Mouse (Mus musculus): ENCODE data around the gene Slc25a40. TPM values are rescaled to one million over a fixed set of nuclear protein-coding genes. Genes with fewer than 3 reads are reported as not detected.

The Slc25a40 gene
- polyA plus RNA-seq, 1 experiment from 2014 or later: 9.7 TPM

DNA sequence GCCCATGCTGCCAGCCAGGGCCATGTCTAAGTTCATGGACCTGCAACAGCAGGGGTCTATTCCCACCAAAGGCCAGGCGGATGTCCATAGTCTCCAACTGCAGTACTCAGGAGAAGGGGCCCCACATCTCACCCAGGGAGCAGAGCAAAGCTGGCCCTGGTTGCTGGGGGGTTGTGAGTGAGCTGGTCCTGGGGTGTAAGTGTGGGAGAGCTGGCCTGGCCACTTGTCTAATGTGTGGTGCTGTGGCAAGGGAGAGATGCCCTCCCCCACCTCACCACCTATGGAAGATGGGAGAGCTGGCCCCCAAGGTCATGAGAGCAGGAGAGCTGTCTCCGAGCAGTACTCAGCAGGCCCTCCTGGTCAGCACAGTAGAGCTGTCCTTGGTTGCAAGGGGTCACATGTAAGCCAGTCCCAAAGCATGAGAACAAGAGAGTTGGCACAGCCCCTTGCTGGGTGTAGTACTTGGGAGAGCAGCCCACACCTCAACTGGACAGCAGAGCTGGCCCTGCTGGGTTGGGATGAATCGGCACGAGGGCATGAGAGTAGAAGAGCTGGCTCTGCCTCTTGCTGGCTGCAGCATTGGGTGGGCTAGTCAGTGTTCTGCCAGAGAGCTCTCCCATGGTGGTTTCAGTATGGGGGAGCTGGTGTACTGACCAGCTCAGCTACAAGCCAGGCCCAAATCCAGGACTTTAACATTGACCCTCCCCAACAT is 65.5 kb downstream of the Slc25a40 start:
- H3K4me2 ChIP-seq (ENCODE audit: low read length): no peak overlapping the region
- H3K9me3 ChIP-seq (ENCODE audit: control insufficient read depth, low read length): no peaks in the 10 kb centered on the region
- H3K4me1 ChIP-seq (replicated peaks; ENCODE audit: control insufficient read depth, insufficient read depth, low read length): peaks cover 6% of the 10 kb centered on the region
- no peak overlapping the region for H3K9ac ChIP-seq (replicated peaks; ENCODE audit: low read depth, low read length)
- H3K27me3 ChIP-seq (replicated peaks; ENCODE audit: control insufficient read depth, insufficient read depth, low read length): no peaks in the 10 kb centered on the region
- peak; percentile 51 for ATAC-seq
- 42% methylated on average over 4 of the region's 4 CpGs for WGBS
- H3K27ac ChIP-seq (ENCODE audit: low read length): peak overlapping the region; percentile 10; the same call in 1 of the 2 replicates
- no peak overlapping the region for H3K4me3 ChIP-seq (replicated peaks; ENCODE audit: low read length)
- H3K36me3 ChIP-seq (ENCODE audit: control insufficient read depth, insufficient read depth): no peaks in the 10 kb centered on the region

DNA sequence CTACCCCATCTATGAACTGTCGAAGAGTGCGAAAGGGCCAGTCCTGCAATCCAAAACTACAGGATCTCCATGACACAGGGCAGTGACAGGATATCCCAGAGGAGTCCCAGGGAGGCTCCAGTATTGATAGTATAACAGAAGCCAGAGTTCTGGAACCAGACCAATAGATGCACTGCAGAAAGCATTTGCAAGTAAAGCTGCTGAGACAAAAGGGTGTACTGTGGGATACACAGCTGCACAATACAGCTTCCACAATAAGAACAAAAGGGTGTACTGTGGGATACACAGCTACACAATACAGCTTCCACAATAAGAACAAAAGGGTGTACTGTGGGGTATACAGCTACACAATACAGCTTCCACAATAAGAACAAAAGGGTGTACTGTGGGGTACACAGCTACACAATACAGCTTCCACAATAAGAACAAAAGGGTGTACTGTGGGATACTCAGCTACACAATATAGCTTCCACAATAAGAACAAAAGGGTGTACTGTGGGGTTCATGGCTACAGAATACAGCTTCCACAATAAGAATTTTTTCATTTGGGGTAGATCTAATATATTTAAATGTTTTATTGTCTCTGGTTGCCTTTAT is 66.1 kb downstream of the Slc25a40 start:
- H3K27me3 ChIP-seq (replicated peaks; ENCODE audit: control insufficient read depth, insufficient read depth, low read length): no peaks in the 10 kb centered on the region
- no peak overlapping the region for H3K9ac ChIP-seq (replicated peaks; ENCODE audit: low read depth, low read length)
- H3K4me1 ChIP-seq (replicated peaks; ENCODE audit: control insufficient read depth, insufficient read depth, low read length): peaks cover 6% of the 10 kb centered on the region
- H3K9me3 ChIP-seq (ENCODE audit: control insufficient read depth, low read length): no peaks in the 10 kb centered on the region
- no peak overlapping the region for H3K4me3 ChIP-seq (replicated peaks; ENCODE audit: low read length)
- WGBS: 15% methylated on average over 2 of the region's 2 CpGs
- peak; percentile 34 for ATAC-seq
- H3K4me2 ChIP-seq (ENCODE audit: low read length): no peak overlapping the region
- peak overlapping the region; percentile 14 for H3K27ac ChIP-seq (ENCODE audit: low read length)
- no peaks in the 10 kb centered on the region for H3K36me3 ChIP-seq (ENCODE audit: control insufficient read depth, insufficient read depth)

DNA sequence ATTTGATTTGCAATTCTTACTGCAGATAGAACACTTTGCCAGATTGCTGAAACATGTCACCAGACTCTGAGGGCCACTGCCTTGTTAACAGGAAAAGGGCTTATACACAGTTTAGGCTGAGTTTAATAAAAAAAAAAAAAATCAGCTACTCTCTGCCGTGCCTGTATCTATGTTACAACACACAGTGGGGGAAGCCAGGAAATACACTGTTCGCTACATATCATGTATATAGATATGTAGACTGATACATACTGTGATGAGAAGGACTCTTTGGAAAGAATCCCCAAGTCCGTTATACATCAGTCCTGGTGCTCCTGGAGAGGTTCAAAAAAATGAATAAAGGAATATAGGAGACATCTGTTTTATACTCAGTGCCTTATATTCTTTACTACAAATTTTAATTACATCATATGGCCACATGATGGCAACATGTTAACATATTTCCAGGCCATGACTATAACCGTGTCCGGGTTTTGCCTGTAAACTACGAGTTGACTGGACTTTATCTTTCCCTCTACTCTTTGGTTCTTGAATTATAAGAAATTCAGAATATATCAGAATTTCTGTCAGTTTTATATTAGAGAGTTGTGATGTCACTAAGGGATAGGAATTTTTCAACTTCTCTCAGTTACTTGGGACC is 66.9 kb downstream of the Slc25a40 start:
- H3K9me3 ChIP-seq (ENCODE audit: control insufficient read depth, low read length): no peaks in the 10 kb centered on the region
- H3K36me3 ChIP-seq (ENCODE audit: control insufficient read depth, insufficient read depth): no peaks in the 10 kb centered on the region
- no peaks in the 10 kb centered on the region for H3K27me3 ChIP-seq (replicated peaks; ENCODE audit: control insufficient read depth, insufficient read depth, low read length)
- no peak overlapping the region for H3K4me2 ChIP-seq (ENCODE audit: low read length)
- H3K27ac ChIP-seq (ENCODE audit: low read length): no peak overlapping the region
- H3K4me1 ChIP-seq (replicated peaks; ENCODE audit: control insufficient read depth, insufficient read depth, low read length): peaks cover 6% of the 10 kb centered on the region
- H3K9ac ChIP-seq (replicated peaks; ENCODE audit: low read depth, low read length): no peak overlapping the region
- no peak overlapping the region for H3K4me3 ChIP-seq (replicated peaks; ENCODE audit: low read length)
- 19% methylated on average over 6 of the region's 6 CpGs for WGBS
- peak; percentile 78 for ATAC-seq

DNA sequence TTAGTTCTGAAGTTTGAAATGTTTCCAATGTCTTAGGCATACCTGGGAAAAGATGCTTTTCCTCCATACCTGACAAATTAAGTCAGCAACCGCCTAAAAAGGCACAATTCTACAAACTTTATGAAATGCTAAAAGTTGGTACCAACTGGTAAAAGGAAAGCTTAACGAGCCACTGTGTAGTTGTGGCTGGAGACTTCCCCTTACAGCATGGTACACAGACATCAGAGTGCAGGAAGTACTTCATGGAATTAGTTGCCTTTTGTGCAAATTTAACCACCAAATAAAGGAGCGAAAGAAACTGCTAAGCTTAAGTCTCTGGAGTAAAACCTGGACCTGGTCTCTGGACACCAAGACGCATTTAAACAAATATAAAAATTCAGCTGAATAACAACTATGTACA is 69.1 kb downstream of the Slc25a40 start:
- Histone ChIP-seq H3K36me3 (ENCODE audit: control insufficient read depth, insufficient read depth) (no peaks in the 10 kb centered on the region), H3K4me2 (ENCODE audit: low read length) (no peak overlapping the region), H3K4me1 (replicated peaks; ENCODE audit: control insufficient read depth, insufficient read depth, low read length) (peaks cover 6% of the 10 kb centered on the region), H3K4me3 (replicated peaks; ENCODE audit: low read length) (no peak overlapping the region), H3K27ac (ENCODE audit: low read length) (no peak overlapping the region), H3K9ac (replicated peaks; ENCODE audit: low read depth, low read length) (no peak overlapping the region), H3K9me3 (ENCODE audit: control insufficient read depth, low read length) (no peaks in the 10 kb centered on the region), H3K27me3 (replicated peaks; ENCODE audit: control insufficient read depth, insufficient read depth, low read length) (no peaks in the 10 kb centered on the region)
- ATAC-seq: no peak
- 56% methylated on average over 4 of the region's 4 CpGs for WGBS

Other genes with a start within 250 kb of the Slc25a40 start
- 46.7 and 49.6 TPM in 2 replicates for gene Adam22, start 54.7 kb upstream of the Slc25a40 start, polyA plus RNA-seq (2015; fragmentation: Nextera tagmentation; extraction: Ambion mirVana)
- 20.0 and 20.2 TPM in 2 replicates for gene Dbf4, start 134 bp upstream of the Slc25a40 start, polyA plus RNA-seq (2015; fragmentation: Nextera tagmentation; extraction: Ambion mirVana)
- 36.3 and 37.2 TPM in 2 replicates for gene Rundc3b, start 200.1 kb downstream of the Slc25a40 start, polyA plus RNA-seq (2015; fragmentation: Nextera tagmentation; extraction: Ambion mirVana)
- 1.4 and 2.0 TPM in 2 replicates for gene Abcb1a, start 237.2 kb downstream of the Slc25a40 start, polyA plus RNA-seq (2015; fragmentation: Nextera tagmentation; extraction: Ambion mirVana)